Mouse (Mus musculus): ENCODE data around the gene Gm1993. TPM values are rescaled to one million over a fixed set of nuclear protein-coding genes. Genes with fewer than 3 reads are reported as not detected.
"Not testable (repeated sequence)": the region's sequence is repeated elsewhere in the genome, so short reads cannot be mapped to it uniquely, and the experiment has no call there.

Gene Gm1993
- total RNA-seq (2021): not detected
- not detected in 2 replicates for polyA plus RNA-seq (2012; rRNA removed)
- long read RNA-seq: 0 reads

DNA sequence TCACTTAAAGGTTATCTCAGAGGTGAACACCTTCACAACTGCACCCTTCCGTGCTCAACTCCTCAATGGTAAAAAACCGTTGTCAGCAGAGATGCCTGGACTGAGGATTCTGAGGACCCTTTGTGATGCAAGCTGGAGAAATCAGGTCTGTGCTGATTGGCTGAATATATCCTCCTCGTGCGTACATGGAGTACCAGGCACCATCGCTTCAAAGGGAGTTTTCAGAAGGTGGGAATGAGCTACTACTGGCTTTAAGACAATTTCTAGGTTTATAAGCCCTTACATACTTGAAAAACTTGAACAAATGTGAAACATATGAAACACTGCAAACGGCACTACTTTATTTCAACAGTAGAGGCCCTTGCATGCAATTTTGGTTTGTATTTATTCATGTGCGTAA, at the start of gene Gm1993:
Gene Gm1993, minus strand, starts transcription at position 101 of the 400 bp plus-strand sequence.
- H3K27ac ChIP-seq; H3K4me1 ChIP-seq (ENCODE audit: control insufficient read depth, insufficient read depth, low read length); H3K4me3 ChIP-seq; H3K79me2 ChIP-seq (replicated peaks; ENCODE audit: control insufficient read depth, insufficient read depth, low read length); H3K27me3 ChIP-seq (ENCODE audit: control insufficient read depth, insufficient read depth, low read length); H3K9ac ChIP-seq (ENCODE audit: low read depth, low read length); intact Hi-C loops (cut with DNase I); H3K36me3 ChIP-seq (ENCODE audit: control insufficient read depth, insufficient read depth, low read length); DNase-seq: not testable (repeated sequence)
- 74% methylated on average over 7 of the region's 7 CpGs for WGBS
